Mouse (Mus musculus) lung, postnatal 36 days (tissue): ENCODE data around the gene Pde3a.
"Not testable (repeated sequence)": the region's sequence is repeated elsewhere in the genome, so short reads cannot be mapped to it uniquely, and the experiment has no call there.

Experiments used
- DNase-seq: peaks from one replicate; pipeline ENCODE4 v3.0.0; 2022; ENCODE audit warnings: mixed read lengths

The Pde3a gene

GRCm38 (mm10) chr6:141267888-141268570, 19.0 kb downstream of the Pde3a start:
- no peak for DNase-seq

DNA sequence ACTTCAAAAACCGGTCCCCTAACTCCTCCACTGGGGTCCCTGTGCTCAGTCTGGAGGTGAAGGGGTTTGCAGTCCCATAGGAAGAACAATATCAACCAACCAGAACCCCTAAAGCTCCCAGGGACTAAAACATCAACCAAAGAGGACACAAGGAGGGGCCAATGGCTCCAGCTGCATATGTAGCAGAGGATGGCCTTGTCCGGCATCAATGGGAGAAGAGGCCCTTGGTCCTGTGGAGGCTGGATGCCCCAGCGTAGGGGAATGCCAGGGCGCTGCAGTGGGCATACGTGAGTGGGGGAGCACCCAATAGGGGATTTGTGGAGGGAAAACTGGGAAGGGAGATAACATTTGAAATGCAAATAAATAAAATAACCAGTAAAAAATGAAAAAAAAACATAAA, 19.8 kb downstream of the Pde3a start:
- no peak for DNase-seq

GRCm38 (mm10) chr6:141271133-141271532, 22.1 kb downstream of the Pde3a start:
- DNase-seq = no peak

- DNase-seq = peak; percentile 49
These were observed 22.5 kb downstream of the Pde3a start for GRCm38 (mm10) chr6:141271579-141271978.

- no peak for DNase-seq
These were observed 24.6 kb downstream of the Pde3a start for GRCm38 (mm10) chr6:141273685-141274084.

GRCm38 (mm10) chr6:141281685-141282084, 32.6 kb downstream of the Pde3a start:
- no peak for DNase-seq

- DNase-seq = no peak
These were observed 33.7 kb downstream of the Pde3a start for GRCm38 (mm10) chr6:141282796-141283195.

GRCm38 (mm10) chr6:141291195-141291594, 42.1 kb downstream of the Pde3a start:
- no peak for DNase-seq

- no peak for DNase-seq
These were observed 43.9 kb downstream of the Pde3a start for GRCm38 (mm10) chr6:141292826-141293459.

- DNase-seq = no peak
These were observed 44.4 kb downstream of the Pde3a start for GRCm38 (mm10) chr6:141293460-141293853.

DNA sequence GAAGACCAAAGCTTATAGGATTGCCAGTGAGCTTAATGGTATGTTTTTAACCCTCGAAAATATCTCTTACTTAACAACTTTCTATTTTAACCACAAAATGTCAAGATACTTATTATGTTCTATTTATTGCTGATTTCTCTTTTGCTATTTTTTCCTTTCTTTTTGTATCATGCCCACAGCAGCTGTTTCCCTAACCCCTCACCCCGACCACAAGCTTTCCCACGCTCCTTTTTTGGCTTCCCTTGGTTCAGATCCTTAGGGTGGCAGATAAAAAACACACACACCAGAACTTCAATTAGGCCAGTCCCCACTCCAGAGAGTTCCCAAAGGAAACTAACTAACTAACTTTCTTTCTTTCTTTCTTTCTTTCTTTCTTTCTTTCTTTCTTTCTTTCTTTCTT, 46.2 kb downstream of the Pde3a start:
- DNase-seq = no peak

GRCm38 (mm10) chr6:141301750-141302748, 53.0 kb downstream of the Pde3a start:
- no peak for DNase-seq

- no peak for DNase-seq
These were observed 53.8 kb downstream of the Pde3a start for GRCm38 (mm10) chr6:141302842-141303241.

DNA sequence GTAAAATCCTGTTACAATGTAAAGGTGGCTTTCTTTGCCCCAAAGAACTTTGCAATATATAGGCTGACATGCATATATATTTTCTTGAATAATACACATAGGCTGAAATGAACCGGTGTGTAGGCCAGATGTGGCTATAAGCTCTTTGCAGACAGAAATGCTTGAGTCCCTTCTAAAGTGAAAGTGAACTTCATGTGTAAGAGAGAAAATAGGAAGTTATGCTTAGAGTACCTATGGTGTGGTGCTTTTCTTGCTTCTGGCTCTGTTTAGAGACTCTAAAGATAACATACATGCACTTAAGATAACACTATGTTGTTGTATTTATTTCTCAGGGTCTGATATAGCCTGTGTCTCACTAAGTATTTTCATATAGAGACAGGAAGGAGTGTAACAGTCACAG, 58.3 kb downstream of the Pde3a start:
- DNase-seq = no peak

- DNase-seq = peak; percentile 33
These were observed 59.4 kb downstream of the Pde3a start for GRCm38 (mm10) chr6:141308451-141308850.

DNA sequence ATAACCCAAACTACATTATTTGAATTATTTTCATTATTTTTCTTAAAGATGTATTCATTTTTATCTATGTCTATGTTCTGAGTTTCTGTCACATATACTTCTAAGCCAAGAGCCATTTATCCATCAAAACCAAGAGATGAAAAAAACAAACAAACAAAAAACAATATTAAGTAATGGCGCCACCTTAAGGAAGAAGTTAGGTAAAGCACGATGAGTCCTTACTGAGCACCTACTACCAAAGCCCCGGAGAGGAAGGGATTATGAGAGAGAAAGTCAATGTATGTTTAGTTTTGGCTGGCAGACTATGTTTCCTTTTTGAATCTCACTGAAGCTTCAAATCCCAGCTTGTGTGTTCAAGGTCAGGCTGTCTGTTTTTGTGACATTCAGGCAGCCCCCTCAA, 60.8 kb downstream of the Pde3a start:
- no peak for DNase-seq

GRCm38 (mm10) chr6:141310351-141310750, 61.3 kb downstream of the Pde3a start:
- no peak for DNase-seq

DNA sequence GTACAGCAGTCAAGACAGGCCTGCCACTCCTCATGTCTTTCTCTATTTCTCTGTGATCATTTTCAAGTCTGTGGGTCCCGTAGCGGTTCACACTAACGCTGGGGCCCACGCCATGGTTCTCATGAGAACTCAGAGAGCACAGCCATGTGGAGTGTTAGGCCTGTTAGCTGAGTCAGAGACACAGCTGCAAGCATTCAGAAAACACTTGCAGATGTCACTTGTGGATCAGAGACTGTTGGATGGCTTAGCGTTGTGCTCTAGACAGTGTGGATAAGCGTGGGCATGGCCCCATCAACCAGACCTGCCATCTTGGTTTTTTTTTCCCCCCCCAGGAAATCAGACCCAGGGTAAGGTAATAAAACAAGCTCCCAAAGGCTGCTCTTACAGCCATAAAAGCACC, 62.5 kb downstream of the Pde3a start:
- DNase-seq = peak; percentile 75

- DNase-seq = no peak
These were observed 64.0 kb downstream of the Pde3a start for GRCm38 (mm10) chr6:141313112-141313511.

- DNase-seq = no peak
These were observed 69.4 kb downstream of the Pde3a start for GRCm38 (mm10) chr6:141318440-141318839.

GRCm38 (mm10) chr6:141321253-141321652, 72.2 kb downstream of the Pde3a start:
- DNase-seq = no peak

- no peak for DNase-seq
These were observed 73.9 kb downstream of the Pde3a start for GRCm38 (mm10) chr6:141322961-141323360.

DNA sequence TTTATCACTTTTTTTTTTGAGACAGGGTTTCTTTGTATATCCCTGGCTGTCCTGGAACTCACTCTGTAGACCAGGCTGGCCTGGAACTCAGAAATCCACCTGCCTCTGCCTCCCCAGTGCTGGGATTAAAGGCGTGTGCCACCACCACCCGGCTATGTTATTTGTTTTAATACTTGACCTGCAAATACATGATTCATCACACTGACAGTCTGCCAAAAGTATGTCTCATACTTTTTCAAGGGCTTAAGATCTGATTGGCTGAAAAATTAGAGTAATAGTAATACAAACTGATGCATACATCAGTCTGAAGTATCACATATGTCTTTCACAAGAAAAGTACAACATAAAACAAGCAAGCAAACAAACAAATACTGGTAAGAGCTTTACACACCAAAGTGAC, 78.1 kb downstream of the Pde3a start:
- DNase-seq = not testable (repeated sequence)
